Mouse (Mus musculus): ENCODE data around the gene Errfi1. TPM values are rescaled to one million over a fixed set of nuclear protein-coding genes. Genes with fewer than 3 reads are reported as not detected.
"Not testable (repeated sequence)": the region's sequence is repeated elsewhere in the genome, so short reads cannot be mapped to it uniquely, and the experiment has no call there.

Errfi1 gene
- total and polyA plus RNA-seq, 3 experiments: 2.1 to 2.7 TPM; not detected in 1

DNA sequence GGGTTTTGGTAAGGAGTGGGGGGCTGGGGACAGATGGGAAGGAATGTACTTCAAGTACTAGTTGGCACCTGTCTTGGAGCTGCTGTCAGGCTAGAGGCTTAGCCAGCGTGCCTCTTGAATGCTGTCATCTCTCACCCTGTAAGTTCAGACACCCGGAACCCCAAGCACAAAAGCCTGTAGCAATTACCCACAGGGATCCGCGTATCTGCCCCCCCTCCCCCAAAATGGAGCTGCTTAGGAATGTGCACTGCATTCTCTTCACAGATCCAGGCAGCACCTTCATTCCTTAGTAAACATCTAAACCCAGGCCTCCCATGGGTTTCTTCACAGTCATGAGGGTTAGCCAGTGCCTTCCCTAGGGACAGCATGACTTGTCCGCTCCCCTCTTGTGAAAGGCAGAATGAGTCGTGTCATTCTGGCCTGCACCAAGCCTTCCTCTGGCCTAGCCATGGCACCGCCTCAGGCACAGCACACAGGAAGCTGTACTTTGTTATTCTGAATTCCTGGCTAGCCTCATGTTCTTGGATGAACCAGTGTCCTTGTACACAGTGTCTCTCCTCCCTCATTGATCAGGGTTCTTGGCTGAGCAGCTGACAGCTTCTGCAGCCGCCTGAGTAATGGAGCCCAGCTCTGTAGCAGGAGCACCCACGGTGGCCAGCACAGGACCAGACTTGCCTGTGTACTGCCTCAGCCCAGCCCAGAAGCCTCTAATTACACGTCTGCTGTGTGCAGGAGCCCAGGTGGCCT is 17.8 kb downstream of the Errfi1 start:
- Histone ChIP-seq H3K4me3 (ENCODE audit: control insufficient read depth in 1 of 2, insufficient read depth in 1 of 2, low read depth in 2 of 2, low read length in 2 of 2) (no peak overlapping the region), H3K36me3 (ENCODE audit: control insufficient read depth in 1 of 2, insufficient read depth in 2 of 2, low read length in 2 of 2) (peaks cover 0 to 4% of the 10 kb centered on the region in 2 experiments; a peak in 1 of 4 replicates), H3K4me1 (ENCODE audit: control insufficient read depth in 1 of 2, insufficient read depth in 2 of 2, low read length in 2 of 2) (peaks cover 3 to 6% of the 10 kb centered on the region in 2 experiments; a peak in 2 of 4 replicates), H3K9ac (ENCODE audit: control insufficient read depth, low read depth, low read length, poor library complexity, severe bottlenecking) (no peak overlapping the region), H3K27me3 (ENCODE audit: control insufficient read depth in 1 of 2, insufficient read depth in 2 of 2, low read length in 2 of 2) (no peaks in the 10 kb centered on the region), H3K9me3 (replicated peaks; ENCODE audit: insufficient read depth, low read length) (no peaks in the 10 kb centered on the region), H3K27ac (ENCODE audit: control insufficient read depth, low read depth, low read length) (no peak overlapping the region), H3K79me2 (ENCODE audit: control insufficient read depth, insufficient read depth, low read length, poor library complexity) (no peaks in the 10 kb centered on the region)
- TF ChIP-seq JUND (IDR thresholded peaks at IDR 0.05; ENCODE audit: low read depth, low read length) (no peak), ETS1 (IDR thresholded peaks at IDR 0.05; ENCODE audit: low read depth, low read length) (no peak), TAL1 (IDR thresholded peaks at IDR 0.05; ENCODE audit: low read length) (no peak), E2F4 (IDR thresholded peaks at IDR 0.05; ENCODE audit: borderline replicate concordance, low read depth, low read length) (no peak), USF2 (IDR thresholded peaks at IDR 0.05; ENCODE audit: borderline replicate concordance in 1 of 2, insufficient read depth in 1 of 2, low read depth in 1 of 2, low read length in 2 of 2) (no peak), RAD21 (IDR thresholded peaks at IDR 0.05; ENCODE audit: low read depth, low read length) (no peak), MYB (IDR thresholded peaks at IDR 0.05; ENCODE audit: low read depth, low read length) (no peak), UBTF (IDR thresholded peaks at IDR 0.05; ENCODE audit: borderline replicate concordance, insufficient read depth, low read depth, low read length) (no peak), ELF1 (IDR thresholded peaks at IDR 0.05; ENCODE audit: low read depth, low read length) (no peak)
- DNase-seq (ENCODE audit: low read depth, low spot score): no peak

DNA sequence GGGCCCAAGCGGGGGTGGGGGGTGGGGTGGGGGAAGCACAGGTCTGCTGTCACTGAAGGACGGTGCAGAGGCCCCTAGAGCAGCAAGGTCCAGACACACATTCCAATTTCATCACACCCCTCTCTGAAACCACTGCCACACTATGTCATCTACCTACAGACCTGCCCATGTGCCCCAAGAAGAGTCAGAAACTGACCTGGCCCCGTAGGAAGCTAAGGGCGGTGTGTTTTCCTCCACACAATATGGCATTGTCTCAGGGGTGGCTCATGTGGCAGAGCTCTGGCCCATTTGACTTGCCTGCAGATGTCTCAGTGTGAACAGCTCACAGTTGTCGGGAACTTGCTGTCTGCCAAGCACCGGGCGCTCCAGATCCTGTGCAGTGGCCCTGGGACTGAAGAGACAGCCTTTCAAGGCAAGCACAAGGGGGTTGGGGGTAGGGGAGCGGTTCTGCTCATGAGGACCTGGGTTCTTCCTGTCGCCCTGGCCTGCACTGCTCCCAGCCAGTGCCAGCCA is 18.5 kb downstream of the Errfi1 start:
- H3K4me3 ChIP-seq (ENCODE audit: control insufficient read depth in 1 of 2, insufficient read depth in 1 of 2, low read depth in 2 of 2, low read length in 2 of 2): no peak overlapping the region
- no peak overlapping the region for H3K27ac ChIP-seq (ENCODE audit: control insufficient read depth, low read depth, low read length)
- H3K27me3 ChIP-seq (ENCODE audit: control insufficient read depth in 1 of 2, insufficient read depth in 2 of 2, low read length in 2 of 2): no peaks in the 10 kb centered on the region
- no peak for DNase-seq (ENCODE audit: low read depth, low spot score)
- H3K36me3 ChIP-seq (ENCODE audit: control insufficient read depth in 1 of 2, insufficient read depth in 2 of 2, low read length in 2 of 2): peaks cover 0 to 4% of the 10 kb centered on the region in 2 experiments; a peak in 1 of 4 replicates
- H3K9ac ChIP-seq (ENCODE audit: control insufficient read depth, low read depth, low read length, poor library complexity, severe bottlenecking): no peak overlapping the region
- TF ChIP-seq KAT2A (conservative IDR thresholded peaks at IDR 0.05; ENCODE audit: low read depth, low read length): no peak
- TF ChIP-seq MXI1 (IDR thresholded peaks at IDR 0.05; ENCODE audit: low read depth, low read length): no peak
- TF ChIP-seq MAX (IDR thresholded peaks at IDR 0.05; ENCODE audit: low read length): no peak
- no peak for TF ChIP-seq USF2 (IDR thresholded peaks at IDR 0.05; ENCODE audit: borderline replicate concordance in 1 of 2, insufficient read depth in 1 of 2, low read depth in 1 of 2, low read length in 2 of 2)
- peaks cover 3 to 6% of the 10 kb centered on the region in 2 experiments; a peak in 2 of 4 replicates for H3K4me1 ChIP-seq (ENCODE audit: control insufficient read depth in 1 of 2, insufficient read depth in 2 of 2, low read length in 2 of 2)
- no peaks in the 10 kb centered on the region for H3K9me3 ChIP-seq (replicated peaks; ENCODE audit: insufficient read depth, low read length)
- no peaks in the 10 kb centered on the region for H3K79me2 ChIP-seq (ENCODE audit: control insufficient read depth, insufficient read depth, low read length, poor library complexity)

DNA sequence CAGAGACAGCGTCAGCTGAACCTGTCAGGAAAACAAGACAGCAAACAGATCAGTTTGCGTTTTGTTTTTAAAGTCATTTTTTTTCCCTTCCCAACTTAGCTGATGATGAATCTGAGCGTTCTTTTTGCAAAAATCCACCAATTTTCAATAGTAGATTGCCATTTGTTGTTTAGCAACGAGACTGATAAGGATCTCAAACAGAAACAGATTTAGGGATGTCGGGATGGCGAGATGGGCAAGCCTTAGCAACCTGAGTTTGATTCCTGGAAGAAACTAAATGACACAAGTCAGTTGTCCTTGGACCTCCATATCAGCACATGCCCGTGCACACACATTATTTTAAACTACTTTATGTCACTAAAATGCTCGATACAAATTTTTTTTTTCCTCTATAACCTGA is 19.0 kb downstream of the Errfi1 start:
- no peaks in the 10 kb centered on the region for H3K79me2 ChIP-seq (ENCODE audit: control insufficient read depth, insufficient read depth, low read length, poor library complexity)
- H3K36me3 ChIP-seq (ENCODE audit: control insufficient read depth in 1 of 2, insufficient read depth in 2 of 2, low read length in 2 of 2): peaks cover 0 to 4% of the 10 kb centered on the region in 2 experiments; a peak in 1 of 4 replicates
- no peak overlapping the region for H3K9ac ChIP-seq (ENCODE audit: control insufficient read depth, low read depth, low read length, poor library complexity, severe bottlenecking)
- DNase-seq (ENCODE audit: low read depth, low spot score): no peak
- TF ChIP-seq ZKSCAN1 (IDR thresholded peaks at IDR 0.05; ENCODE audit: low read depth, low read length): no peak
- no peak for TF ChIP-seq USF1 (IDR thresholded peaks at IDR 0.05; ENCODE audit: low read depth, low read length)
- TF ChIP-seq ZNF384 (IDR thresholded peaks at IDR 0.05; ENCODE audit: low read depth, low read length): no peak
- no peak for TF ChIP-seq NRF1 (IDR thresholded peaks at IDR 0.05; ENCODE audit: insufficient read depth, low read depth, low read length, poor library complexity, severe bottlenecking)
- no peak for TF ChIP-seq SIN3A (IDR thresholded peaks at IDR 0.05; ENCODE audit: low read length)
- TF ChIP-seq TAL1 (IDR thresholded peaks at IDR 0.05; ENCODE audit: low read length): no peak
- TF ChIP-seq POLR2AphosphoS2 (IDR thresholded peaks at IDR 0.05; ENCODE audit: low read length): no peak
- H3K4me1 ChIP-seq (ENCODE audit: control insufficient read depth in 1 of 2, insufficient read depth in 2 of 2, low read length in 2 of 2): peaks cover 3 to 6% of the 10 kb centered on the region in 2 experiments; a peak in 2 of 4 replicates
- H3K27me3 ChIP-seq (ENCODE audit: control insufficient read depth in 1 of 2, insufficient read depth in 2 of 2, low read length in 2 of 2): no peaks in the 10 kb centered on the region
- H3K9me3 ChIP-seq (replicated peaks; ENCODE audit: insufficient read depth, low read length): no peaks in the 10 kb centered on the region
- H3K4me3 ChIP-seq (ENCODE audit: control insufficient read depth in 1 of 2, insufficient read depth in 1 of 2, low read depth in 2 of 2, low read length in 2 of 2): no peak overlapping the region
- H3K27ac ChIP-seq (ENCODE audit: control insufficient read depth, low read depth, low read length): no peak overlapping the region

DNA sequence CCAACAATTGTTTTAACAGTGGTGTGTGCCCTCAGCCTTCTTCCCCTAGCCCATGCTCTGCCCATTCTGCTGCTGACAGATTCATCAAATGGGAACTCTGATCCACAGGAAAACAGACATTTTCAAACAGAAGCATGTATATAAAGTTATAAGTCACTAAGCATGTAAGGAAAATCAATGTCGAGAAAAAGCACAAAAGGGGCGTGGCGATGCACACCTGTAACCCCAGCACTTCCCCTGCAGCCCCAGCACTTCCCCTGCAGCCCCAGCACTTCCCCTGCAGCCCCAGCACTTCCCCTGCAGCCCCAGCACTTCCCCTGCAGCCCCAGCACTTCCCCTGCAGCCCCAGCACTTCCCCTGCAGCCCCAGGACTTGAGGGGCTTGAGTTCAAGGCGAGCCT is 20.7 kb downstream of the Errfi1 start:
- H3K9ac ChIP-seq (ENCODE audit: control insufficient read depth, low read depth, low read length, poor library complexity, severe bottlenecking); H3K79me2 ChIP-seq (ENCODE audit: control insufficient read depth, insufficient read depth, low read length, poor library complexity); H3K4me1 ChIP-seq (ENCODE audit: control insufficient read depth in 1 of 2, insufficient read depth in 2 of 2, low read length in 2 of 2); H3K27ac ChIP-seq (ENCODE audit: control insufficient read depth, low read depth, low read length); H3K4me3 ChIP-seq (ENCODE audit: control insufficient read depth in 1 of 2, insufficient read depth in 1 of 2, low read depth in 2 of 2, low read length in 2 of 2); H3K9me3 ChIP-seq (replicated peaks; ENCODE audit: insufficient read depth, low read length); DNase-seq (ENCODE audit: low read depth, low spot score); H3K27me3 ChIP-seq (ENCODE audit: control insufficient read depth in 1 of 2, insufficient read depth in 2 of 2, low read length in 2 of 2); H3K36me3 ChIP-seq (ENCODE audit: control insufficient read depth in 1 of 2, insufficient read depth in 2 of 2, low read length in 2 of 2): not testable (repeated sequence)
